Mouse (Mus musculus) frontal cortex, adult (tissue): ENCODE data around the gene Pax3.

Experiments used
- ATAC-seq: cut with Nextera tagmentation; 2 replicates; pipeline ENCODE4 v1.9.2; 2017; ENCODE audit warnings: mild to moderate bottlenecking, moderate library complexity, mixed read lengths; ENCODE audit not compliant: low TSS enrichment

The Pax3 gene

GRCm38 (mm10) chr1:78081761-78082160 is 115.2 kb downstream of the Pax3 start:
- ATAC-seq = no peak

GRCm38 (mm10) chr1:78060850-78061249 is 136.1 kb downstream of the Pax3 start:
- ATAC-seq = no peak

GRCm38 (mm10) chr1:78057939-78058338 is 139.0 kb downstream of the Pax3 start:
- ATAC-seq = no peak

GRCm38 (mm10) chr1:78053677-78054076 is 143.3 kb downstream of the Pax3 start:
- no peak for ATAC-seq
